Mouse (Mus musculus): ENCODE measurements around the gene Ryr2. TPM values are rescaled to one million over a fixed set of nuclear protein-coding genes. Genes with fewer than 3 reads are reported as not detected.
"Not testable (repeated sequence)": the region's sequence is repeated elsewhere in the genome, so short reads cannot be mapped to it uniquely, and the experiment has no call there.

Ryr2 gene
- polyA plus RNA-seq, 1 experiment: 12.7 TPM

- DNase-seq (ENCODE audit: low read depth): no peak
- TF ChIP-seq POLR2A (IDR thresholded peaks at IDR 0.05; ENCODE audit: borderline replicate concordance, extremely low read depth, insufficient read depth, insufficient read length, poor library complexity, severe bottlenecking) (no peak), CTCF (IDR thresholded peaks at IDR 0.05; ENCODE audit: borderline replicate concordance, extremely low read depth, insufficient read depth, insufficient read length) (no peak)
Measured at GRCm38 (mm10) chr13:11985056-11985455, 121.7 kb downstream of the Ryr2 start.

DNA sequence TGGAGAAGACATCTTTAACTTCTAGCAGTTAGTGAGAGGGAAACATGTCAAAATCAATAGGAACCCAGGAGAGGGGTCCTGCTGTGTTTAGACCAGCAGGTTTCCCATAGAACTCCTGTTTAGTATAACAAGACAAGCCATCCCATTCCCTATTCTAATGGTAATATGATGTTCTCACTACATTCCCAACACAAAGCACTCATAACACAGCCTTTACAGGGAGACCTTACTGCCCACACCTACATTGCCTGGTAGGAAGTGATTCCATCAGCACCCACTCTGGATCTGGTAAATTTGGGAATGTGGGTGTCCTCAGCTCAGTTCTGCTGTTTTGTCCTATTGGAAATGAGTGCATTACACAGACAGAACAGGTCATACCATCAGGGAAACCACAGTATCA, 127.7 kb downstream of the Ryr2 start:
- TF ChIP-seq CTCF (IDR thresholded peaks at IDR 0.05; ENCODE audit: borderline replicate concordance, extremely low read depth, insufficient read depth, insufficient read length) (no peak), POLR2A (IDR thresholded peaks at IDR 0.05; ENCODE audit: borderline replicate concordance, extremely low read depth, insufficient read depth, insufficient read length, poor library complexity, severe bottlenecking) (no peak)
- no peak for DNase-seq (ENCODE audit: low read depth)

DNA sequence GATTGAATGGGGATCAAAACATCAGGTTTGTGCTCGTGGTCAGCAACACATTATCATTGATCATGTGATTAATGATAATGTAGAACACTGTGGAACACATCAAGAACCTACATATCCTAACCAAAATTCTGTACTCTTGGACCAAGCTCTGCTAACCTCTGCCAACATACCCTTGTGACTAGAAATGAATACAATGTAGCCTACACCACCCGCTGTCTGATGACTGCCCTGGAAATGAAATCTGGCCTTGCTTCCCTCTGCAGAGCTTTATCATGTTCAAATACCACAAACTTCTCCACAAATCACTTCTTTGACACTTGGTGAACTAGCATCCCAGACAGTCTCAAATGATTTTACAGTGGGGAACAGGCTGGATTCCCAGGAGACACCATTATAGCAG, 128.4 kb downstream of the Ryr2 start:
- no peak for DNase-seq (ENCODE audit: low read depth)
- no peak for TF ChIP-seq CTCF (IDR thresholded peaks at IDR 0.05; ENCODE audit: borderline replicate concordance, extremely low read depth, insufficient read depth, insufficient read length)
- TF ChIP-seq POLR2A (IDR thresholded peaks at IDR 0.05; ENCODE audit: borderline replicate concordance, extremely low read depth, insufficient read depth, insufficient read length, poor library complexity, severe bottlenecking): no peak

GRCm38 (mm10) chr13:11977606-11978005, 129.1 kb downstream of the Ryr2 start:
- no peak for DNase-seq (ENCODE audit: low read depth)
- TF ChIP-seq POLR2A (IDR thresholded peaks at IDR 0.05; ENCODE audit: borderline replicate concordance, extremely low read depth, insufficient read depth, insufficient read length, poor library complexity, severe bottlenecking): no peak
- no peak for TF ChIP-seq CTCF (IDR thresholded peaks at IDR 0.05; ENCODE audit: borderline replicate concordance, extremely low read depth, insufficient read depth, insufficient read length)

DNA sequence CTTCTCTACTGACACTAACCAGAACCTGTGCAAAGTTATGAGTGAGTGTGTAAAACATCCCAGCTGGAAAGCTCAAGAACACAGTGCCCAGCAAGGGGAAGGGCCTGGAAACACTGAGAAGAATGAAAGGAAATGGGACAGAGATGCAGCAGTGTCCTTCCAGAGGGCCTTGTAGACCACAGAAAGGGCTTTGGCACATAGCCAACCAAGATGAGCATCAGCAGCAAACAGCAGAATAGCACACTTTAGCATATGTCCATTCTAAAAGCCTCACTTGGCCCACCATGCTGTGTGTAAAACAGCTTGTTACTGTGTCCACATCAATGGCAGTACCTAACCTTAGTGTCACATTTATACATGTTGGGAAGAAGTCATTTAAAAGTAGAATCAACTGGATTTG, 142.4 kb downstream of the Ryr2 start:
- peak; percentile 10 for DNase-seq (ENCODE audit: low read depth)
- TF ChIP-seq POLR2A (IDR thresholded peaks at IDR 0.05; ENCODE audit: borderline replicate concordance, extremely low read depth, insufficient read depth, insufficient read length, poor library complexity, severe bottlenecking) (no peak), CTCF (IDR thresholded peaks at IDR 0.05; ENCODE audit: borderline replicate concordance, extremely low read depth, insufficient read depth, insufficient read length) (no peak)

DNA sequence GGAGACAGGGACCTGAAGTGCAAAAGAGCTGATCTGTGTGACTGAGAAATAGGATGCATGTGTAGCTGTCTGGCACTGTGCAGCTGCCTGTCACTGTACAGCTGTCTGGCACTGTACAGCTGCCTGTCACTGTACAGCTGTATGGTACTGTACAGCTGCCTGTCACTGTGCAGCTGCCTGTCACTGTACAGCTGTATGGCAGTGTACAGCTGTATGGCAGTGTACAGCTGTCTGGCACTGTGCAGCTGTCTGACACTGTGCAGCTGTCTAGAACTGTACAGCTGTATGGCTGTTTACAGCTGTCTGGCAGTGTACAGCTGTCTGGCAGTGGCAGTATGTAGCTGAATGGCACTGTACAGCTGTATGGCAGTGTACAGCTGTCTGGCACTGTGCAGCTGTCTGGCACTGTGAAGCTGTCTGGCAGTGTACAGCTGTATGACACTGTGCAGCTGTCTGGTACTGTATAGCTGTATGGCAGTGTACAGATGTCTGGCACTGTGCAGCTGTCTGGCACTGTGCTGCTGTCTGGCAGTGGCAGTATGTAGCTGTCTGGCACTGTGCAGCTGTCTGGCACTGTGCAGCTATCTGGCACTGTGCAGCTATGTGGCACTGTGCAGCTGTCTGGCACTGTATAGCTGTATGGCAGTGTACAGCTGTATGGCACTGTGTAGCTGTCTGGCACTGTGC, 147.1 kb downstream of the Ryr2 start:
- DNase-seq (ENCODE audit: low read depth): peak; percentile 6
- TF ChIP-seq CTCF (IDR thresholded peaks at IDR 0.05; ENCODE audit: borderline replicate concordance, extremely low read depth, insufficient read depth, insufficient read length): no peak

DNA sequence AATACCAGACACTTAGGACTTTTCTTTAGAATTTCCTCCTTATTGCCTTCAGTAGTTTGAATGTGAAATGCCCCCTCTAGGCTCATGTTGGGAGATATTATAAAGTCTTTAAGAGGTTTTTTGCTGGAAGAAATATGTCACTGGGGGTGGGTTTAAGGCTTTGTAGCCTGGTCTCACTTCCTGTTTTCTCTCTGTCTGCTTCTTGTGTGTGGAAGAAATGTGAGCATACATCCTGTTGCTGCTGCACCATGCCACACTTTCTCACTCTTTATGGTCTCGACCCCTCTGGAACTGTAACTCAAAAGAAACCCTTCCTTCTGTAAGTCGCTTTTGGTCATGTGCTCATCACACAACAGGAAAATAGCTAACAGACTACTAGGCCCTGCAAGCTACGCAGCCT, 147.9 kb downstream of the Ryr2 start:
- TF ChIP-seq POLR2A (IDR thresholded peaks at IDR 0.05; ENCODE audit: borderline replicate concordance, extremely low read depth, insufficient read depth, insufficient read length, poor library complexity, severe bottlenecking): no peak
- no peak for TF ChIP-seq CTCF (IDR thresholded peaks at IDR 0.05; ENCODE audit: borderline replicate concordance, extremely low read depth, insufficient read depth, insufficient read length)
- no peak for DNase-seq (ENCODE audit: low read depth)

DNA sequence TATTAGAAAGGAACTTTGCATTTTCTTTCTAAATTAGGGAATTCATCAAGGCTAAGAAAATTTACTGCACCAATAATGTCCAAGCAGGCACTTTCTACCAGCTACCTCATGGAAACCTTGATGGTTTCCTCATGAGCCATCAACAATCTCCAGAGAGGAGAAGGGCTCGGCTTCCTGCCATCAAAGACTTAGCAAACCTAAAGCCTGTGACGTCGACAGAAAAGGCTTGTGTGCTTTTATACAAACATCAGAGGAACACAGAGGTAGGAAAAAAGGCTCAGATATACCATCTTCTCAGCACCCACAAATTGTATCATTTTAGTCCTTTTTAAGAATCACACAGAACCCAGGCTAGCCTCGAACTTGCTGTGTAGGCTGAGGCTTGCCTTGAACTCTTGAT, 148.5 kb downstream of the Ryr2 start:
- TF ChIP-seq CTCF (IDR thresholded peaks at IDR 0.05; ENCODE audit: borderline replicate concordance, extremely low read depth, insufficient read depth, insufficient read length) (no peak), POLR2A (IDR thresholded peaks at IDR 0.05; ENCODE audit: borderline replicate concordance, extremely low read depth, insufficient read depth, insufficient read length, poor library complexity, severe bottlenecking) (no peak)

DNA sequence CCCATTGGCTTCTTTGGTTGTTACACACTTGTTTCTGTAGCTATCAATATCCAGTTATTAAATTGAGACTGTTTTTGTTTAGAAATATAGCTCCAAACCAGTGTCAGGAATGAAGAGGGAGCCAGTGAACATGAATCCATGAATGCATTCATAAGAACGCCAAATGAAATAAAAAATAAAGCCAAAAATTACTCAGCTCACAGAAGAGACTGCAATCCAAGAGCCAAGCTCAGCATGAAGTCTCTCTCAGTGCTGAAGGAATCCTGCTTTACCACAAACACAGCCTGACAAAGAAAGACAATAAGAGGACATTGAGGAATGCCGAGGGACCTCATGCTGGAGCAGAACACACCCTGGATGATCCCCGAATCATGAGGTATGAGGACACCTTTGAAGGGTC, 154.8 kb downstream of the Ryr2 start:
- TF ChIP-seq POLR2A (IDR thresholded peaks at IDR 0.05; ENCODE audit: borderline replicate concordance, extremely low read depth, insufficient read depth, insufficient read length, poor library complexity, severe bottlenecking) (no peak), CTCF (IDR thresholded peaks at IDR 0.05; ENCODE audit: borderline replicate concordance, extremely low read depth, insufficient read depth, insufficient read length) (no peak)
- no peak for DNase-seq (ENCODE audit: low read depth)

More for the DNA sequence above, 148.5 kb downstream of the Ryr2 start:
- no peak for DNase-seq (ENCODE audit: low read depth)

DNA sequence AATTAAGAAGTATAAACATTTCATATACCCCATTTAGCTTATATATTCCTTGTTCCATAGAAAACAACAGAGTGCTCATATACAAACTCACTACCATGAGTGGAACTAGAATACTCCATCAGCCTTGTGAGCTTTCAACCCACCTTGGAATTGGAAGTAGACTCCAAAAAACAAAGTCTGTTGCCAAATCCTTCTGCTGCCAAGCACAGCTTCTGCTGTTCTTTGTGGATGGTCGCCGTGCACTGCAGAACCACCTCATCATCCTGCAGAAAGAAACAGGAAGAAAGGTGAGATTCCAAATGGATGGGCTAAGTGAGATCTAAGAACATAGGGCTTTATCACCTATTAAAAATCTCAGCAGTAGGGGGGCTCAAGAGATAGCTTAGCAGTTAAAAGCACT, 161.0 kb downstream of the Ryr2 start:
- no peak for TF ChIP-seq CTCF (IDR thresholded peaks at IDR 0.05; ENCODE audit: borderline replicate concordance, extremely low read depth, insufficient read depth, insufficient read length)
- TF ChIP-seq POLR2A (IDR thresholded peaks at IDR 0.05; ENCODE audit: borderline replicate concordance, extremely low read depth, insufficient read depth, insufficient read length, poor library complexity, severe bottlenecking): no peak
- no peak for DNase-seq (ENCODE audit: low read depth)

GRCm38 (mm10) chr13:11941724-11942123, 165.0 kb downstream of the Ryr2 start:
- DNase-seq (ENCODE audit: low read depth): no peak

GRCm38 (mm10) chr13:11934297-11935060, 172.3 kb downstream of the Ryr2 start:
- not testable (repeated sequence) for DNase-seq (ENCODE audit: low read depth)

More at GRCm38 (mm10) chr13:11941724-11942123, 165.0 kb downstream of the Ryr2 start:
- TF ChIP-seq CTCF (IDR thresholded peaks at IDR 0.05; ENCODE audit: borderline replicate concordance, extremely low read depth, insufficient read depth, insufficient read length): no peak
- TF ChIP-seq POLR2A (IDR thresholded peaks at IDR 0.05; ENCODE audit: borderline replicate concordance, extremely low read depth, insufficient read depth, insufficient read length, poor library complexity, severe bottlenecking): no peak
